Mouse (Mus musculus) olfactory bulb, adult 2 months (tissue): ENCODE data around the gene Rbm7.

ENCODE experiments used
- CTCF ChIP-seq: fragments of 200-500 bp; IDR thresholded peaks from 2 replicates; pipeline ENCODE4 v1.5.1; 2012; ENCODE audit warnings: low read depth, mild to moderate bottlenecking, low read length, moderate library complexity; ENCODE audit not compliant: insufficient read depth
- POLR2A ChIP-seq: fragments of 200-500 bp; IDR thresholded peaks from 2 replicates; pipeline ENCODE4 v1.6.1; 2012; ENCODE audit warnings: mild to moderate bottlenecking, low read depth, low read length, moderate library complexity; ENCODE audit not compliant: insufficient read depth

- TF ChIP-seq POLR2A (no peak), CTCF (no peak)
These were observed 41.3 kb upstream of the Rbm7 start for GRCm38 (mm10) chr9:48536414-48536813.
